Mouse (Mus musculus) limb, embryonic 11.5 days (tissue): ENCODE results near the gene Clta. TPM values are rescaled to one million over a fixed set of nuclear protein-coding genes. Genes with fewer than 3 reads are reported as not detected.
"Not testable (repeated sequence)": the region's sequence is repeated elsewhere in the genome, so short reads cannot be mapped to it uniquely, and the experiment has no call there.

Experiments used
- ATAC-seq: fragments of 200-750 bp; cut with Nextera tagmentation; 2 replicates; pipeline ENCODE4 v1.8.0; 2017; ENCODE audit warnings: low read depth; ENCODE audit not compliant: insufficient number of reproducible peaks, low FRiP score, low TSS enrichment
- DNase-seq: peaks from one replicate; pipeline ENCODE4 v3.0.0-alpha.2; 2015; ENCODE audit warnings: low spot score
- H3K27ac ChIP-seq: fragments of 300-500 bp; sonication (generic); replicated peaks from 2 replicates; pipeline ENCODE4 v1.5.1; 2014; ENCODE audit warnings: low read depth, mild to moderate bottlenecking, low read length
- H3K27me3 ChIP-seq: fragments of 300-500 bp; sonication (generic); 2 replicates; pipeline ENCODE4 v1.6.1; 2014; ENCODE audit warnings: mild to moderate bottlenecking, low read length, mixed read lengths; ENCODE audit not compliant: control insufficient read depth, insufficient read depth
- H3K36me3 ChIP-seq: fragments of 300-500 bp; sonication (generic); 2 replicates; pipeline ENCODE4 v1.6.1; 2014; ENCODE audit warnings: mild to moderate bottlenecking, low read length, moderate library complexity, mixed read lengths; ENCODE audit not compliant: control insufficient read depth, insufficient read depth
- H3K4me1 ChIP-seq: fragments of 300-500 bp; sonication (generic); 2 replicates; pipeline ENCODE4 v1.6.1; 2014; ENCODE audit warnings: low read length, mixed read lengths; ENCODE audit not compliant: control insufficient read depth, insufficient read depth
- H3K4me2 ChIP-seq: fragments of 300-500 bp; sonication (generic); 2 replicates; pipeline ENCODE4 v1.6.1; 2014; ENCODE audit warnings: low read depth, mild to moderate bottlenecking, moderate library complexity; ENCODE audit not compliant: severe bottlenecking
- H3K4me3 ChIP-seq: fragments of 300-500 bp; sonication (generic); 2 replicates; pipeline ENCODE4 v1.5.1; 2014; ENCODE audit warnings: low read depth, low read length
- H3K9ac ChIP-seq: fragments of 300-500 bp; sonication (generic); 2 replicates; pipeline ENCODE4 v1.6.1; 2014; ENCODE audit warnings: mild to moderate bottlenecking, low read length
- H3K9me3 ChIP-seq: fragments of 300-500 bp; sonication (generic); 2 replicates; pipeline ENCODE4 v1.6.1; 2016; ENCODE audit warnings: low read length; ENCODE audit not compliant: control insufficient read depth
- WGBS: fragments of 180-500 bp; shearing (Covaris S2); extraction: QIAGEN DNeasy Blood & Tissue Kit; methylation state at CpG from one replicate; pipeline ENCODE4 v1.1.7; 2014; 5-methylcytosine and 5-hydroxymethylcytosine counted together
- polyA plus RNA-seq: library from polyadenylated mRNA; unstranded; fragments of >200 nt; fragmentation: Nextera tagmentation; extraction: Ambion mirVana; gene quantifications from 2 replicates; pipeline ENCODE4 v1.2.1, GENCODE M21; 2014

The Clta gene
- polyA plus RNA-seq, 1 experiment from 2014 or later: 264 TPM

DNA sequence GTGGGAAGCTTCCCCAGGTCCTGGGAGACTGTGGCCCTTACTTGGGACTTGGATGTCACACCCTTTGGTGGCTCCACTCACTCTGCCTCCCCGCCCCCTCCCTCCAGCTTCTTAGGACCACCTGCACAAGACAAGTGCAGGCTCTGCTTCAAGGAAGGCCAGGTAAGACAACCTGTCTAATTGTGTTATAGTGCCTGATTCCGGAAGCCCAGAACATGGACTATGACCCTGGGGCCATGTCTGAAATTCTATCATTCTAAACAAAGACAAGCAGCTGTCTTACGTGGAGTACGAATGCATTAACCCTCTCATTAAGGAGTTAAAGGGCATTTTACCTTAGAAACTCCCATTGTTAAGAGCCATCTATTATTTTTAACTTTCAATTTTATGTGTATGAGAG is 36.5 kb downstream of the Clta start:
- Histone ChIP-seq H3K9ac (no peak overlapping the region), H3K4me2 (no peak overlapping the region), H3K4me3 (no peak overlapping the region), H3K36me3 (peaks cover 6% of the 10 kb centered on the region; the same call in 1 of the 2 replicates), H3K9me3 (no peaks in the 10 kb centered on the region), H3K27ac (no peak overlapping the region), H3K27me3 (no peaks in the 10 kb centered on the region), H3K4me1 (no peaks in the 10 kb centered on the region)
- ATAC-seq (no peak), DNase-seq (no peak)
- 92% methylated on average over 4 of the region's 4 CpGs for WGBS

DNA sequence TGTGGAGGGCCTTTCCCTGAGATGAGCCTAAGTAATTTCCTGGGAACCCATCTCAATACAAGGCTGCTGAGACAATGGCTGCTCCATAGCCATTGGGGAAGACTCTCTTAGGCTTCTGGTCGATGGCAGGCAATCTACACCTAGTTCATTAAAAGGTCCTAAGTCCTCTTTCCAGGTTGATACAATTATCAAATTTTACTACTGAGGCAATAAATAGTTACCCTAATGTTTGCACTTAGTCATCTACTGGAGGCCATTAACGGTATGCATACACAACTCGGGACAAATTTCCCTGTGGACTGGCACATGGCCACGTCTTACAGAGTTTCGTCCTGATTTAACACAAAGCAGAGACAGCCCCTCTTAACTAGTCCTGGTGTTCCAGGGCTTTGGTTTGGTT is 38.2 kb downstream of the Clta start:
- DNase-seq: no peak
- Histone ChIP-seq H3K4me1 (no peaks in the 10 kb centered on the region), H3K9ac (no peak overlapping the region), H3K27ac (no peak overlapping the region), H3K4me2 (no peak overlapping the region), H3K4me3 (no peak overlapping the region), H3K27me3 (no peaks in the 10 kb centered on the region), H3K9me3 (no peaks in the 10 kb centered on the region), H3K36me3 (peaks cover 6% of the 10 kb centered on the region; the same call in 1 of the 2 replicates)
- 81% methylated on average over 5 of the region's 5 CpGs for WGBS
- no peak for ATAC-seq

GRCm38 (mm10) chr4:44043182-44043581 is 38.9 kb downstream of the Clta start:
- H3K4me3 ChIP-seq, DNase-seq, ATAC-seq, H3K4me2 ChIP-seq, H3K36me3 ChIP-seq, H3K27me3 ChIP-seq, H3K27ac ChIP-seq, H3K9ac ChIP-seq, H3K4me1 ChIP-seq, H3K9me3 ChIP-seq: not testable (repeated sequence)
- WGBS: 97% methylated on average over 4 of the region's 4 CpGs

- no peak for DNase-seq
- Histone ChIP-seq H3K4me2 (no peak overlapping the region), H3K9ac (no peak overlapping the region), H3K4me3 (no peak overlapping the region), H3K9me3 (no peaks in the 10 kb centered on the region), H3K36me3 (peaks cover 8% of the 10 kb centered on the region; the same call in 1 of the 2 replicates), H3K27ac (no peak overlapping the region), H3K27me3 (no peaks in the 10 kb centered on the region), H3K4me1 (no peaks in the 10 kb centered on the region)
- ATAC-seq: no peak
- WGBS: 93% methylated on average over 5 of the region's 5 CpGs
Observed at GRCm38 (mm10) chr4:44044685-44045356, 40.6 kb downstream of the Clta start.

DNA sequence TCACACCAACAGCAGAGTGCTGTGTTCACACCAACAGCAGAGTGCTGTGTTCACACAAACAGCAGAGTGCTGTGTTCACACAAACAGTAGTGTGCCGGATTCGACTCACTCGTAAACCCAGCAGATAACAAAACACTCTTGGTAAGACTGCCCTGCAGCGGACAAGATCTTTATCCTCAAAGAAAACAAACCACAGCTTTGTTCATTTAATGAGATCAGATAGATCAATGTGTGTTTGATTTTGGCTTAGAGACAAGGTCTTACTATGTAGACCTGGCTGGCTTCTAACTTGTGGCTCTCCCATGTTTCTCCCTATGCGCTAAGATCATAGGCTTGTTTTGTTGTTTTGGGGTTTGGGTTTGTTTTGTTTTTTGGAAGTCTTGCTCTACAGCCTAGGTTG is 41.8 kb downstream of the Clta start:
- H3K4me1 ChIP-seq: no peaks in the 10 kb centered on the region

GRCm38 (mm10) chr4:44049812-44050211 is 45.6 kb downstream of the Clta start:
- 0 out of 2 replicates have a peak, but pooled peaks cover 2% of the 10 kb centered on the region for H3K36me3 ChIP-seq
- H3K9me3 ChIP-seq: no peaks in the 10 kb centered on the region
- H3K4me3 ChIP-seq: no peak overlapping the region
- no peak overlapping the region for H3K4me2 ChIP-seq
- no peaks in the 10 kb centered on the region for H3K27me3 ChIP-seq
- WGBS: 80% methylated on average over 5 of the region's 5 CpGs
- no peak for ATAC-seq
- H3K27ac ChIP-seq: no peak overlapping the region
- DNase-seq: no peak
- no peak overlapping the region for H3K9ac ChIP-seq
- no peaks in the 10 kb centered on the region for H3K4me1 ChIP-seq

More for the DNA sequence above, 41.8 kb downstream of the Clta start:
- Histone ChIP-seq H3K27ac (no peak overlapping the region), H3K36me3 (peaks cover 5% of the 10 kb centered on the region; the same call in 1 of the 2 replicates), H3K27me3 (no peaks in the 10 kb centered on the region), H3K4me2 (no peak overlapping the region), H3K4me3 (no peak overlapping the region), H3K9me3 (no peaks in the 10 kb centered on the region), H3K9ac (no peak overlapping the region)
- no peak for DNase-seq
- ATAC-seq: no peak
- WGBS: 83% methylated on average over 5 of the region's 5 CpGs

DNA sequence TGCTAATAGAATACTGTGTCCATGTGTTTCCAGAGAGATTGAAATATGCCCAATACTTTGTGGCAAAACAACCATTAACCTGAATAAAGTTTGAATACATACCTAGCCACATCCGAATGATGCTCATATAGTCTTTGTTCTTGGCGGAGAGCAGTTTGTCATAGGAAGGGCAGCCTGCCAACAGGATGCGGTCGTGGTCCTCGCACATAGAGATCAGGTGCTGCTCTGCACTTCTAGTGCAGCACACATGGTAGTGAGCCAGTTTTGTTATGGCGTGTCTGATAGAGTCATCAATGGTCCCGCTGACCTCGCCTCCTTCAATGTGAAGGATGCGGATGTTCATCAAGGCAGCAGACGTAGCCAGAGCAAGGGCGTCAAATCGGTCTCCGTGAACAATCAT is 55.4 kb downstream of the Clta start:
- no peaks in the 10 kb centered on the region for H3K4me1 ChIP-seq
- no peaks in the 10 kb centered on the region for H3K27me3 ChIP-seq
- H3K9ac ChIP-seq: no peak overlapping the region
- H3K27ac ChIP-seq: no peak overlapping the region
- DNase-seq (no peak), ATAC-seq (no peak)
- H3K4me2 ChIP-seq: no peak overlapping the region
- H3K36me3 ChIP-seq: no peaks in the 10 kb centered on the region; the same call in 1 of the 2 replicates
- 93% methylated on average over 13 of the region's 13 CpGs for WGBS
- no peak overlapping the region for H3K4me3 ChIP-seq
- no peaks in the 10 kb centered on the region for H3K9me3 ChIP-seq

DNA sequence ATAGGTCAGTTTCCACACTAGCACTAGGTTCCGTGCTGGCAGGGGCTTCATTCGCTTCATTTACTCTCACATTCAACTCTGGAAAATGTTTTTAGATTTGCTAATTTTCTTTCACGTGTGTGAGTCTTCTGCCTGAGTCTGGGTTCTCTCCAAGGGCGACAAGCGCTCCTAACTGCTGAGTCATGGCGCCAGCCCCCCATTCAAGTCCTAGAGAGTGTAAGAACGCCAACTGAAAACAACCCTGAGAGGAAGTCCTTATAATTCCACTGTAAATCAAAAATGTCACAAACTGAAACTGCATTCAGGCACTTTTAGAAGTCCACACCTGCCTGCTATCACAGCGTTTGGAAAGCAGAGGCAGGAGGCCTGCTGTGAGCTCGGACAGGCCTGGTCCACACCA is 57.8 kb downstream of the Clta start:
- Histone ChIP-seq H3K9me3 (no peaks in the 10 kb centered on the region), H3K4me2 (no peak overlapping the region), H3K36me3 (no peaks in the 10 kb centered on the region; the same call in 1 of the 2 replicates), H3K4me3 (no peak overlapping the region), H3K9ac (no peak overlapping the region), H3K27ac (no peak overlapping the region), H3K4me1 (no peaks in the 10 kb centered on the region), H3K27me3 (no peaks in the 10 kb centered on the region)
- DNase-seq (no peak), ATAC-seq (no peak)
- WGBS: 69% methylated on average over 9 of the region's 9 CpGs

- ATAC-seq (no peak), DNase-seq (no peak)
- 91% methylated on average over 14 of the region's 14 CpGs for WGBS
- Histone ChIP-seq H3K4me3 (no peak overlapping the region), H3K4me2 (no peak overlapping the region), H3K9me3 (no peaks in the 10 kb centered on the region), H3K27ac (no peak overlapping the region), H3K27me3 (no peaks in the 10 kb centered on the region), H3K9ac (no peak overlapping the region), H3K36me3 (no peaks in the 10 kb centered on the region; the same call in 1 of the 2 replicates), H3K4me1 (no peaks in the 10 kb centered on the region)
Observed at GRCm38 (mm10) chr4:44062816-44063215, 58.6 kb downstream of the Clta start.
